Mouse (Mus musculus) small intestine, adult 2 months (tissue): ENCODE data around the gene Pik3cb.

ENCODE experiments used
- CTCF ChIP-seq: fragments of 200-500 bp; IDR thresholded peaks from 2 replicates; pipeline ENCODE4 v1.5.1; 2012; ENCODE audit warnings: low read depth, mild to moderate bottlenecking, control low read depth, inconsistent platforms, low read length, moderate library complexity, mixed read lengths; ENCODE audit not compliant: insufficient replicate concordance, insufficient read length; ENCODE audit errors: extremely low read depth
- POLR2A ChIP-seq: fragments of 200-500 bp; IDR thresholded peaks from 2 replicates; pipeline ENCODE4 v1.6.1; 2012; ENCODE audit warnings: low read depth, mild to moderate bottlenecking, control low read depth, inconsistent platforms, low read length, moderate library complexity

DNA sequence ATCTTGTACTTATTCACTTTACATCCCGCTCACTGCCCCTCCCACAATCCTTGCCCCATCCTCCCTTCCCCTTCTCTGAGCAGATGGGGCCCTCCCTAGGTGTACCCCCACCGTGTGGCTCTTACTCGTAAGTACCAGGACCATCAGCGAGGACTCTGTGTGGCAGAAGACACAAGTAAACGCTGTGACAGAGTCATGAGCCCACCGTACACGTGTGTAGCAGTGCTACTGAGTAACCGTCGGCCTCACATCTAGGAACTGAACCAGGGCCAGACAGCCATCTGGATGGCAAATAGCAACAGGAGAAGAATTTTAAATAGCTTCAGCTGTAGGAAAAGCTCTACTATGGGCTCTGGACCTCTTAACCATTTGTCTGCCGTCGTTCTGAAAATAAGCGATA, 28.0 kb downstream of the Pik3cb start:
- TF ChIP-seq CTCF (no peak), POLR2A (no peak)
